Mouse (Mus musculus): ENCODE data around the gene Casp2. TPM values are rescaled to one million over a fixed set of nuclear protein-coding genes. Genes with fewer than 3 reads are reported as not detected.

The Casp2 gene
- 35.0 and 54.0 TPM in 2 replicates for total RNA-seq (2014; rRNA removed)
- polyA plus RNA-seq (2015; fragmentation: Nextera tagmentation; extraction: Ambion mirVana) = 21.3 and 24.7 TPM in 2 replicates

GRCm38 (mm10) chr6:42264626-42265312 is at the start of gene Casp2:
Gene Casp2, plus strand, starts transcription at chr6:42264985.
- under 1% methylated on average over 51 of the region's 51 CpGs for WGBS
- TF ChIP-seq CTCF (IDR thresholded peaks at IDR 0.05; ENCODE audit: low read depth) = peak; percentile 95
- Histone ChIP-seq H3K9ac (peak within 1 kb of the TSS; percentile 90), H3K4me2 (ENCODE audit: low read depth) (peak within 1 kb of the TSS; percentile 82), H3K4me3 (ENCODE audit: low read depth, low read length) (peak within 1 kb of the TSS; percentile 93), H3K9me3 (ENCODE audit: low read length) (no peaks in the 10 kb centered on the region), H3K27ac (ENCODE audit: low read depth, low read length) (peak within 1 kb of the TSS; percentile 90), H3K27me3 (ENCODE audit: insufficient read depth, low read length) (no peaks in the 10 kb centered on the region), H3K36me3 (ENCODE audit: insufficient read depth) (peaks cover 24% of the 10 kb centered on the region), H3K4me1 (ENCODE audit: insufficient read depth) (no peaks in the 10 kb centered on the region)
- DNase-seq (peak; percentile 100), ATAC-seq (peak; percentile 99)

- Histone ChIP-seq H3K9me3 (ENCODE audit: low read length) (no peaks in the 10 kb centered on the region), H3K27me3 (ENCODE audit: insufficient read depth, low read length) (no peaks in the 10 kb centered on the region), H3K9ac (no peak within 1 kb of the TSS), H3K4me1 (ENCODE audit: insufficient read depth) (no peaks in the 10 kb centered on the region), H3K36me3 (ENCODE audit: insufficient read depth) (no peaks in the 10 kb centered on the region), H3K4me3 (ENCODE audit: low read depth, low read length) (no peak within 1 kb of the TSS), H3K4me2 (ENCODE audit: low read depth) (no peak within 1 kb of the TSS), H3K27ac (ENCODE audit: low read depth, low read length) (no peak within 1 kb of the TSS)
- ATAC-seq = no peak
- WGBS = 82% methylated on average over 2 of the region's 2 CpGs
- DNase-seq = no peak
- TF ChIP-seq CTCF (IDR thresholded peaks at IDR 0.05; ENCODE audit: low read depth) = no peak
These were observed 49.8 kb upstream of the Casp2 start, which contains the start of gene Tas2r144 for GRCm38 (mm10) chr6:42215028-42215427. Gene Tas2r144, plus strand, starts transcription at chr6:42215328.

- no peaks in the 10 kb centered on the region for H3K4me1 ChIP-seq (ENCODE audit: insufficient read depth)
- ATAC-seq = 0 out of 2 replicates have a peak, but pooled peaks have one; percentile 16
- no peak overlapping the region for H3K9ac ChIP-seq
- H3K27ac ChIP-seq (ENCODE audit: low read depth, low read length) = no peak overlapping the region
- no peak overlapping the region for H3K4me3 ChIP-seq (ENCODE audit: low read depth, low read length)
- H3K27me3 ChIP-seq (ENCODE audit: insufficient read depth, low read length) = no peaks in the 10 kb centered on the region
- 83% methylated on average over 3 of the region's 3 CpGs for WGBS
- no peaks in the 10 kb centered on the region for H3K9me3 ChIP-seq (ENCODE audit: low read length)
- DNase-seq = no peak
- no peak for TF ChIP-seq CTCF (IDR thresholded peaks at IDR 0.05; ENCODE audit: low read depth)
- H3K4me2 ChIP-seq (ENCODE audit: low read depth) = no peak overlapping the region
- H3K36me3 ChIP-seq (ENCODE audit: insufficient read depth) = no peaks in the 10 kb centered on the region
These were observed 42.5 kb upstream of the Casp2 start for GRCm38 (mm10) chr6:42222286-42222685.

- DNase-seq (no peak), ATAC-seq (no peak)
- H3K27ac ChIP-seq (ENCODE audit: low read depth, low read length) = no peak overlapping the region
- H3K36me3 ChIP-seq (ENCODE audit: insufficient read depth) = no peaks in the 10 kb centered on the region
- H3K9ac ChIP-seq = no peak overlapping the region
- TF ChIP-seq CTCF (IDR thresholded peaks at IDR 0.05; ENCODE audit: low read depth) = no peak
- no peaks in the 10 kb centered on the region for H3K9me3 ChIP-seq (ENCODE audit: low read length)
- no peaks in the 10 kb centered on the region for H3K27me3 ChIP-seq (ENCODE audit: insufficient read depth, low read length)
- no peak overlapping the region for H3K4me3 ChIP-seq (ENCODE audit: low read depth, low read length)
- H3K4me2 ChIP-seq (ENCODE audit: low read depth) = no peak overlapping the region
- no peaks in the 10 kb centered on the region for H3K4me1 ChIP-seq (ENCODE audit: insufficient read depth)
- WGBS = 74% methylated on average over 4 of the region's 4 CpGs
These were observed 39.7 kb upstream of the Casp2 start for GRCm38 (mm10) chr6:42225046-42225445.

GRCm38 (mm10) chr6:42227240-42228101 is 37.3 kb upstream of the Casp2 start:
- TF ChIP-seq CTCF (IDR thresholded peaks at IDR 0.05; ENCODE audit: low read depth) = peak; percentile 85
- Histone ChIP-seq H3K27me3 (ENCODE audit: insufficient read depth, low read length) (no peaks in the 10 kb centered on the region), H3K9me3 (ENCODE audit: low read length) (no peaks in the 10 kb centered on the region), H3K36me3 (ENCODE audit: insufficient read depth) (no peaks in the 10 kb centered on the region), H3K9ac (no peak overlapping the region), H3K27ac (ENCODE audit: low read depth, low read length) (no peak overlapping the region), H3K4me2 (ENCODE audit: low read depth) (no peak overlapping the region), H3K4me1 (ENCODE audit: insufficient read depth) (no peaks in the 10 kb centered on the region), H3K4me3 (ENCODE audit: low read depth, low read length) (no peak overlapping the region)
- no peak for ATAC-seq
- 34% methylated on average over 17 of the region's 17 CpGs for WGBS
- peak; percentile 87 for DNase-seq

- H3K4me2 ChIP-seq (ENCODE audit: low read depth) = no peak overlapping the region
- 79% methylated on average over 4 of the region's 4 CpGs for WGBS
- H3K9ac ChIP-seq = no peak overlapping the region
- H3K4me3 ChIP-seq (ENCODE audit: low read depth, low read length) = no peak overlapping the region
- H3K9me3 ChIP-seq (ENCODE audit: low read length) = no peaks in the 10 kb centered on the region
- TF ChIP-seq CTCF (IDR thresholded peaks at IDR 0.05; ENCODE audit: low read depth) = no peak
- DNase-seq (no peak), ATAC-seq (no peak)
- no peak overlapping the region for H3K27ac ChIP-seq (ENCODE audit: low read depth, low read length)
- no peaks in the 10 kb centered on the region for H3K4me1 ChIP-seq (ENCODE audit: insufficient read depth)
- no peaks in the 10 kb centered on the region for H3K27me3 ChIP-seq (ENCODE audit: insufficient read depth, low read length)
- H3K36me3 ChIP-seq (ENCODE audit: insufficient read depth) = no peaks in the 10 kb centered on the region
These were observed 35.2 kb upstream of the Casp2 start for GRCm38 (mm10) chr6:42229610-42230009.

GRCm38 (mm10) chr6:42231191-42231590 is 33.6 kb upstream of the Casp2 start:
- Histone ChIP-seq H3K9ac (no peak overlapping the region), H3K9me3 (ENCODE audit: low read length) (no peaks in the 10 kb centered on the region), H3K36me3 (ENCODE audit: insufficient read depth) (no peaks in the 10 kb centered on the region), H3K4me2 (ENCODE audit: low read depth) (no peak overlapping the region), H3K27me3 (ENCODE audit: insufficient read depth, low read length) (no peaks in the 10 kb centered on the region), H3K4me3 (ENCODE audit: low read depth, low read length) (no peak overlapping the region), H3K4me1 (ENCODE audit: insufficient read depth) (no peaks in the 10 kb centered on the region), H3K27ac (ENCODE audit: low read depth, low read length) (peak overlapping the region; percentile 55; the same call in 1 of the 2 replicates)
- WGBS = 56% methylated on average over 3 of the region's 3 CpGs
- DNase-seq (peak; percentile 67), ATAC-seq (peak; percentile 96)
- no peak for TF ChIP-seq CTCF (IDR thresholded peaks at IDR 0.05; ENCODE audit: low read depth)

Data from forebrain, postnatal 0 days (tissue).